Mouse (Mus musculus) embryo, embryonic 11.5 days (tissue): Measurements from ENCODE around the gene Smim8.
"Not testable (repeated sequence)": the region's sequence is repeated elsewhere in the genome, so short reads cannot be mapped to it uniquely, and the experiment has no call there.

Experiments used
- DNase-seq: peaks from one replicate; pipeline ENCODE4 v3.0.0-alpha.2; 2012; ENCODE audit warnings: low read depth, low spot score

Gene Smim8

DNA sequence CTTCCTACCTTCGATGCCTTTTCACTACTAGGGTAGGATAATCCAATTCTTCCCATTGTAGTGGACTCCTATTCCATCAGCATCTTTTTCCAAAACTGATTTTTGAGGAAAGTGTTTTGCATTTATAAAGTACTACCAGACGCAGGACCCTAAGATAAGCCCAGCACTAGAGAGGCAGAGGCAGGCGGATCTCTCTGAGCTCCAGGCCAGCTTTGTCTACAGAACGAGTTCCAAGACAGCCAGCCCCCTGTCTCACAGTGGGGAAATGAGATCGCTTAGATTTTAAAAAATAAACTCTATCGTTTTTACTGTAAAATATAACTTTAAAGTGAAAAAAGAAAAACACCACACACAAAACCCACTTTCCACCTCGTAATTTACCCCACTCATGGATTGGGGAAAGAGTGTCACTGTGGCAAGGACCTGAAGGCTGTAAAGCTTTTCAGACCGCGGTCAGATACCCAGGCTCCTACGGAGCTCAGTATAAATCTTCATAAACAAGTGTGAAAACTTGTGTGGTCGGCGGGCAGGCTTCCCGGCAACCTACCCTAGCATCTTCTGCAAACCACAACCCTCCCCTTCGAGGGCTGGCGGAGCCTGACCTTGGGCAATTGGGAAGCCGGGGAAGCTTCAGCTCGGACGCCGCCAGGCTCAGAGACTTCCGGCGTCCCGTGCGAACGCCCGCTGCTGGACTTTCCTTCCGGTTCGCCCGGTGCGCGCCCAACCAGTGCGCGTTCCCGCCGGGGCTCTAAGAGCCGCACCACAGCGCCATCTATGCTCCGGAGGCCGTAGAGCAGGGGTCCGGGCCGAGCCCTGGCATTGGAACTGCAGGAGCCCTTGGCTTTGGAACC lies at the start of gene Smim8:
Gene Smim8, minus strand, starts transcription at position 747 of the 851 bp plus-strand sequence.
- DNase-seq = peak; percentile 87

DNA sequence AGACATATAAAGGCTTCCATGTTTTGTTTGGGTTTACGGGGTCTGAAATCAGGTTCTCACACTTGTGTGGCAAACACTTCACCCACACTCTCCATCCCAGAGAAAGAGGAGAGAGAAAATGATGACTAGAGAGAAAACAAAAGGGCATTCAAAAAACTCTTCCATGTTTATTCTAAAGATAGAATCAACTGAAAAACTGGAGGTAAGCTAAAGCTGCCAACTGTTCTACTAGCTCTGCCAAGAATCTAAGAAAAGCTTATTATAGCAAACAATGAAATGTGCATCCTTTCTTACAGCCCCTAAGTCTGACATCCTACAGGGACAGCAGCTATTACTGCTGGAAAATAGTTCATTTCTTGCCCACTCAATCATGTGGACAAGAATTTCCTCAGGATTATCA lies 45.7 kb upstream of the Smim8 start:
- no peak for DNase-seq

DNA sequence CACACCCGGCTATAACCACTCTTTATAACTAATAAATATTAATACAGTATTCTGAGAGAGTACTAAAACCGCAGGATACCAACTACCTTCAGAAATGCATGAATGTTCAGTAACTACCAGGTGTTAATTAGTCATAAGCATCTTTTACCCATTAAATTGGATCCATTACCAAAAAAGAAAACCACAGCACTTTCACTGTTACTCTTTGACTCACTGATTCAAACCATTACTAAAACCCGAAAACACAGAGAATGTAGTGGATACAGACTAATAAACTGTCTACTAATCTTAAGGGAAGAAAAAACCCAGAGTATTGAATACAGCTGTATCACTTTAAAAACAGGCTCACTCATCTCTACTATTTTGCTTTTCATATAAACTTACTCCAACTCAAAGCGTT lies 41.7 kb upstream of the Smim8 start:
- DNase-seq = no peak

DNA sequence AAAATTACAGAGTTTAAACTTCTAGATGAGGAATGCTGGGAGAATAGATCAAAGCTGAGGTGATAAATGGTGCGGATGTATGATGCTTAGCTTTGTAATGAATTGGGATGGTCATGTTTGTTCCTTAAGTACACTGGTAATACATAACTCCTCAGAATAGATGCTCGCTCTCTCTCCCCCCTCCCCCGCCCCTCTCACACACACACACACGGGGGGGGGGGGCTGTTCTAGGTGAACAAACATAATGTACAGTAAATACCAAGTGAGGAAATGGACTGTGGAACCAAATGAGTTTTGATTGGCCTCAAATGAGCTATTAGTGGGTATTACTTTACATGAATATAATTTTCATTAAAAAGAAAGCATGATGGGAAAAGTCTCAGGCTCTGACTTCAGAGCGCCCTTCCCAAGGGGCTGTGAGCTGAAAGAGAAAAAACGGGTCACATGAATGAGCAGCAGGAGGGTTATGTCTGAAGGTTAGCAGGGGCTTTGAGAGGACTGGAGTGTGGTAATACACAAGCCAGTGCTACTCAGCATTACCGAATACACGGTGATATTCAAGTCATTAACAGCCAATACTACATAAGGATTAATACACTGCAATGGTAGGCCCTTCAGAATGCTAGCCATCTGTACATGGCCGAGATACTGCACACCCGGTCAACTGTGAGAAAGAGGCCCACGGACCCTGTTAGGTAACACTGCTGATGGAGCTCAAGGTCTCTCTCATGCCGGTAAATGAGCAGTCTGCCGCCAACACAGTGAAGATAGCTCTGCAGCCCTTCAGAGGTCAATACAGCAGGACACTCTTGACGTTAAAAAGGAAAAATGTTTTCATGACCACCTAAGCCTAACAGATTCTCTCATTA lies 23.2 kb upstream of the Smim8 start:
- no peak for DNase-seq

DNA sequence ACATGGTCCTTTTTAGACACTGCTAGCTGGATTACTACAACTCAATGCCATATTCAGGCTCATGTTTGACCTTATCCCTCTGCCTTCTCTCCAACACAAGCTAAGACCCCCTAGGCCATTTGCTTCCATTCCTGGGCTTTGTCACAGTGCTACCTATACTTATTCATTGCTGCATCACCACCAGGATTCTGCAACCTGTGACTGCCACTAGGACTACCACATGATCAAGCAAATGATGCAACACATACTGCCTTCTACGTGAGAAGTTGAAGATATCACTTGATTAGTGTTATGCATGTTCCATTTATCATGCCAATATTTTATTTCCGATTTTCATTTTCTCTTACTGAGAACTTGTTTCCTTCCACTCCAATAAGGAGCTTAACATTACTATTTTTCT lies 19.8 kb upstream of the Smim8 start:
- DNase-seq = no peak

DNA sequence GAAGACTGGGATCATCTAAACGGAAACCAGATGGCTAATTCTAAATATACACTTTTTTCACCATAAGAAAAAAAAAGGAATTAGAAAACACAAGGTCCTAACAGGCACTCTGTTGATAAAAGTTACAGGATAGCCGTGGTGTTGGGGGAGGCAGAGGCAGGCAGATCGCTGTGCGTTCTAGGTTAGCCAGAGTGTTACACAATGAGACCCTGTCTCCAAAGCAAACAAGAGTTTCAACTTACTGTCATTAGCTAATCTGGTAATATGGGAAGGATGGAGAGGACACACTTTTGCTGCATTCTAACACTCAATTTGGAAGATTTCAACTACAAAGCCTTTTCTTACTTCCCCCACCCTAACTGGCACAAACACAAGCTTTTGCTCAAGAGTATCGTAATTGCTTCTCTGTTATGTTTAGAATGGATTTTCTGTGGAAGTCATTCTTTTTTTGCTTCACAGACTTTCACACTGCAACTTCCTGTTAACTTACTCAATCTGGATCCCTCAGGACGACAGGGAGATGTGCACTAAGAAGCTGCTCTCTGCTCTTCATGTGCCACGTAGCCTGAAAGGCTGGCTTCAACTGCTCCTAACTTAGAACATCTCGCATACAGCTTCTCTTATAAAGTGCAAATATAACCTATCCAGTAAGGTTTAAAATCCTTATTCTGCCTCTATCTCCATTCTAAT lies 19.2 kb upstream of the Smim8 start:
- no peak for DNase-seq

DNA sequence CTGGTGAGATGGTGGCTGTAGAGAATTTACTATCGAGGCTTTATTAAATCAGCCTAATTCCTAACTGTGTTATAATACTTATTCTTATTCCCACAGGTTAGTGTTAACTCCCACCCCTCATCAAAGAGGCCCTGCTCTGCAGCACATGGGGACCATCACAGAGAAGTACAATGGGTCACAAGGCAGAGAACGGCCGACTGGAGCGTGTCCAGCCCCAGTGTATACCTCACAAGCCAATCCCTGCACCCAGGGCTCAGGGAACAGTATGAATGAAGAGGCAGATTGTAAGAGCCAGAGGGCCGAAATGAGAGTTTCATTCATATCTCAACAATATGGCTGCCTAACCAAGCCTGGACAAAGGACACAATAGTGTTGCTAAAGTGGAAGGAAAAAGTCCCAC lies 18.1 kb upstream of the Smim8 start:
- DNase-seq = no peak

DNA sequence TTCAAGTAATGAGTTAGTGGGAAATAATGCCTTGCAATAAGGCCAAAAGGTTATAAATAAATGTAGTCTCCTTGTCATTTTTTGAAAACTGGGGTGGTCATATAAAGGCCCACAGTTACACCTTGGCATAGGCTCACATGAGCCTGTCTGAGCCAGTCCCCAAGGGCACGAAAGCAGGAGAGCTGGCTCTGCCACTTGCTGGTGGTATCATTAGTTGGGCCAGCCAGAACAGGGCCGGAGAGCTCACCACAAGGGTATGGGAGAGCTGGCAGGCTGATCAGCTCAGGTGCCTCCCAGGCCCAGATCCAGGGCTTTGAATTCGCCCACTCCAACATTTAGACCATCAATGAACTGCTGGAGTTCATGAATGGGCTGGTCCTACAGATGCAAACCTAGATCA lies 8.3 kb upstream of the Smim8 start:
- no peak for DNase-seq

DNA sequence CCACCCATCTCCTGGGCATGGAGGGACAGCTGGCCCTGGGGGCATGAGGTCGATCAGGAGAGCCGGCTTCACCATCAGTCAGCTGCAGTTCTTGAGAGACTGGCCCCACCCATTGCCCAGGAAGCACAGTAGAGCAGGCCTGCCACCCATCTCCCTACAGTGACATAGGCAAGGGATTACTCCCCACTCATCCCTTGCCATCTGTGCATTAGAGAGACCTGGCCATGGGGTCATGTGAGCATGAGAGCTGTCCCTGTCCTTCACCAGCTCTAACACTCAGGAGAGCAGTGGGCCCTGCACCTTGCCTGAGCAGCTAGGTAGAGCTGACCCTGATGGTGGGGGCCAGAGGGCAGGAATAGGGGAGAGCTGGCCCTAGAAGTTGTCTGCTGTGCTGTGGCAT lies 7.4 kb upstream of the Smim8 start:
- DNase-seq = no peak

DNA sequence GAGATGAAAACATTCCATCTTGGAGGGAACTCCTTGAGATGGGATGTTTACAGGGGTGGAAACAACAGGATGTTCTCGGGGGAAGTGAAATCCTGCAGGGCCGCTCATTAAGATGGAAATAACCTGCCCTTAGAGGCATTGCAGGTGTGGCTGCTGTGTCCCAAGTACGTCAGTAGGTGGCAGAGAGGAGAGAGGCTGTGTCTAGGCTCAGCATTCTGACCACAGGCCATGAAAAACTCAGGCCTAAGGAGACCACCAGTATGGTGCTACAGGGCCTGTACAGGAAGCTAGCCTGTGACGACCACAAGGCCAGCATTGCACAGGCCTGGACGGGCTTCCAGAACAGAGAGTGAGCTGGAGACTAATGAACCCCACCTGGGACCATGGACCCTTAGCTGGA lies 6.6 kb upstream of the Smim8 start:
- DNase-seq = no peak

DNA sequence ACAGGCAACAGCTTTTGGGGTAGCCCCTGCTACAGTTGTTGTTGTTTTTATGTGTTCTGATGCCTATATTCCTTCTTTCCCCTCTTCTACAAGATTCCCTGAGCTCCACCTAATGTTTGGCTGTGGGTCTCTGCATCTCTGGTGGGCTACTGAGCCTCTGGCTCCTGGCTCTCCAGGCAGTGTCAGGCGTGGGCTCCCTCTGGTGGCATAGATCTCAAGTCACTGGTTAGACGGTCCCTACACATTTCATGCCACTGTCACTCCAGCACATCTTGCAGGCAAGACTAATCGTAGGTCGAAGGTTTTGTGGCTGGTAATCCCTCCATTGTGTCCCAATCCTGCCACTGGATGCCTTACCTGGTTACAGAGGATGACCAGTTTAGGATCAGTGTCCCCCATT lies 4.5 kb upstream of the Smim8 start:
- DNase-seq = no peak

DNA sequence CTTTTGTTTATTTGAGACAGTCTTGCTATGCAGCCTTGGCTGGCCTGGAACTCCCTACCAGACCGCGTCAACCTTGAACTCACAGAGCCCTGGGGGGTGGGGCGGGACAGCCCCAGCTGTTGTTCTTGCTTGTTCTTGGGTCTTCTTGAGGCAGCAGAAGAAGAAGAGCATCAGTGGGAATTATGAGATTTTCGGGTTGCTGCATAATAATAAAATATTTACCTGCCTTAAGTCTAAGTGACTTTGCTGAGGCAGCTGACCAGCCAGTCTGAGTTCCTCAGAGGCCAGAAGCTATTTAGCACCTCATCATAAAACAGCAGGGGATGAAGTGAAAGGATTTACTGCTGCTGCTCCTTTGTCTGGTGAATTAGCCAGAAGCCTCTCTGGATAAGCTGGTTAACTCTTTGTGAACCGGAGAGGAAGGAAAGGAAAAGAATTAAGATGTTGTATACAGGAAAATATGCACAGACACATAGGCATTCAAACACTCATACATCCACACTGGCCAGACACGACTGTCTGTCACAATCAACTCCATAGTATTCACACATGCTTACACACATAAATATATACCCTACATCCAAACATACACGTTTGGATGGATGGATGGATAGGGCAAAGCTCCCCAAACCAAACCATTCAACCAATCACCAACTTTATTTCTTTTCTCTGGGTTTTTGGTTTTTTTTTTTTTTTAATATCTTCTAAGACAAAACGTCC lies 6.4 kb downstream of the Smim8 start:
- peak; percentile 35 for DNase-seq

DNA sequence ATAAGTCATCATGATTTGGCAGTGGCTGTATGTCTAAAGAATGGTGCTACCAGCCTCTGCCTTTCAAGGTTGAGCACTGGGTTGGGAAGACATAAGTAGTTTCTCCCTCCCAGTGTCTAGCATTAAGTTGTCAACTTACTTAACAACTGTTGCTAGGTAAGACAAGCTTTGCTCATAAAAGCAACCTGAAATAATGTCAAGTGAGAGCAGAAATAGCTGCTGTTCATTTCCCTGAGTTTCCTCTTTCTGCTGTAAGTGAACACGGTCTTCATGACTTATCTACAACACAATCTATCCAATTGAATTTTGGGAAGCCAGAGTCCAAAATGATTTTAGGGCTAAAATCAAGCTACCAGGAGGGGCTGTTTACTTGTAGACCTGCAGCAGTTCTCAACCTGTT lies 22.1 kb downstream of the Smim8 start, which contains the start of gene Gm136:
Gene Gm136, minus strand, starts transcription at position 101 of the 400 bp plus-strand sequence.
- DNase-seq = no peak

DNA sequence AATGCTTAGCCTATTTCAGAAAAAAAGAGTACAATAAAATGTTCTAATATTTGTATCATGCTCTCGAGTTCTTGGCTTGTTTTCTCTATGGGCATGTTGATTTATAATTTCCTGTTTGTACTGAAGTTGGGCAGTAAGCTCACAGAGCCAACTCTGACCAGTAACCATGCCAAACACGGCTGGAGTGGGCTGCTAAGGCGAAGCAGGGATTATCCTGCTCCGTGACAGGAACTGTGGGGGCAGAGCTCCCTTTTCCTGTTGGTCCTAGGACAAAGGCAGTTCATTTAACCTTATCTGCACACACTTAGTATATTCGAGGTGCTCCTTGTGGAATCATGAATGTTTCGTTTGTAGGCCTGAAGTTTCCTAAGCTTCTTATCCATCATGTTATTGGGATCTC lies 29.0 kb downstream of the Smim8 start:
- no peak for DNase-seq

DNA sequence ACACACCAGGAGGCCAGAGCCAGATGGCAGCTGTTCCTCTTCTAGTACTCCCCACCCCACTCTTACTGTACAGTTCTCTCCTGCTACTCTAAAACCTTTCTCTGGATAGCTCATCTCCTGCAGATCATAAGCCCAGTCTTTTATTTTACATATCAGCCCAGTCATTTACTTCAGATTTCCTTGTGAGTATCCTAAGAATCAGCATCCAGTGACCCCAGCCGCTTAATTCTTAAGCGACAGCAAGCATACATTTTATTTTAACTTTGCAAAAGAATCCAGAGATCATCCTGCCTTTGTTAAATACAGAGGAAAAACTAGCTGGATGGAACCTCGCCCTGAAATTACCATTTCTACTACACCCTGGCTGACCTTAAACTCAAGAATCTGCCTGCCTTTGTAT lies 43.8 kb downstream of the Smim8 start:
- no peak for DNase-seq

DNA sequence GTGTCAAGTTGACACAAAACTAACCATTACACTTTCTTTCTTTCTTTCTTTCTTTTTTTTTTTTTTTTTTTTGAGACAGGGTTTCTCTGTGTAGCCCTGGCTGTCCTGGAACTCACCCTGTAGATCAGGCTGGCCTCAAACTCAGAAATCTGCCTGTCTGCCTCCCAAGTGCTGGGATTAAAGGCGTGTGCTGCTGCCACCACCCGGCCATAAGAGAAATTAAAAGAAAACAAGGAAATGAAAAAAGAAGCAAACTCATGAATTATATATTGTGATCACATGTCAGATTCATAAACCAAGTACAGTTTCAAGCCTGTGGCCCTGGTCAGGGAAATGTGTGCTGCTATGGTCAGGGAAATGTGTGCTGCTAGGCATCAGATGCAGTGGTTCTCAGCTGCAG lies 44.8 kb downstream of the Smim8 start:
- DNase-seq = not testable (repeated sequence)

DNA sequence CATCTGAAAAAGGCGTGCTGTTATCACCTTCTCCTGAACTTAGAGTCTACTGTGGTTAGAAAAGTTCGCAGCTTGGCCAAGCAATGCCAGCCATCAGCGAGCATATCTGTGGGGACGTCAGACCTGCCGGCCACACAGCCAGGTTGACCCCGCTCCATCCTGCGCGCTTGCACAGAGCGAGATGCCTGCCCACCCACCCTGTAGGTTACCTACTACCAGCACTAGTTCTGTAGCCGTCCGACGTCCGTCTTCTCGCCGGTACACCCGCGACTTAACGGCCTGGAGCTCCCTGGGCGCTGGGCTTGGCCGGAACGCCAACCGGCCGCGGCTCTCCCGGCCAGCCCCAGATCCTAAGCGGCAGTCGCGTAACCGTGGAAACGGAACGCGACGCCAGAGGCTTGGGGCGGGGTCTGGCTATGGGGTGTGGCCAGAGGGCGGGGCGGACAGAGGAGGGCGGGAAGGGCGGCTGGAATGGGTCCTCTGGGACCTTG lies 48.3 kb downstream of the Smim8 start, which contains the start of gene Cfap206:
Gene Cfap206, minus strand, starts transcription at position 356 of the 491 bp plus-strand sequence.
- DNase-seq = peak; percentile 64

DNA sequence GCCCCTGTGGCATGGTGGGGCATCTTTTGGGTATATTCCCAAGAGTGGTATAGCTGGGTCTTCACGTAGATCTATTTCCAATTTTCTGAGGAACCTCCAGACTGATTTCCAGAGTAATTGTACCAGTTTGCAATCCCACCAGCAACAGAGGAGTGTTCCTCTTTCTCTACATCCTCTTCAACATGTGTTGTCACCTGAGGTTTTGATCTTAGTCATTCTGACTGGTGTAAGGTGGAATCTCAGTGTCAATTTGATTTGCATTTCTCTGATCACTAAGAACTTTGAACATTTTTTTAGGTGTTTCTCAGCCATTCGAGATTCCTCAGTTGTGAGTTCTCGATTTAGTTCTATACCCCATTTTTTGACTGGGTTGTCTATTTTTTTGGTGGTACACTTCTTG lies 52.5 kb downstream of the Smim8 start:
- not testable (repeated sequence) for DNase-seq

DNA sequence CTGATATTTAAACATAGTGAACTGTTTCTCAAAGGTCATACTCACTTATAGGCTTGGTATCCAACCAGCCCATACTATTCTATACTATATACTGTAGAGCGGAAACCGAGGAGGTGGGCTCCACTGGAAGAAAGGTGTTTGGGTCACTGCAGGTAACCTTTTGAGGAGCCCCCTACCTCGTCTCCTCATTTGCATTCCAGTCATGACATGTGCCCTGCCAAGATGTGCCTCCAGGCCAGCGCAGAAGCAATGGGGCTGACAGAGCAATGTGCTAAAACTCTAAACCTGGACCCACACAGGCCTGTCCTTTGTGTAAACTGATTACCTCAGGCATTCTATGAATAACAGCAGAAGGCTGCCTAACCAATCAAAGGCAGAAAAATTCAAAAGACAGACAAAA lies 53.9 kb downstream of the Smim8 start:
- DNase-seq = no peak

DNA sequence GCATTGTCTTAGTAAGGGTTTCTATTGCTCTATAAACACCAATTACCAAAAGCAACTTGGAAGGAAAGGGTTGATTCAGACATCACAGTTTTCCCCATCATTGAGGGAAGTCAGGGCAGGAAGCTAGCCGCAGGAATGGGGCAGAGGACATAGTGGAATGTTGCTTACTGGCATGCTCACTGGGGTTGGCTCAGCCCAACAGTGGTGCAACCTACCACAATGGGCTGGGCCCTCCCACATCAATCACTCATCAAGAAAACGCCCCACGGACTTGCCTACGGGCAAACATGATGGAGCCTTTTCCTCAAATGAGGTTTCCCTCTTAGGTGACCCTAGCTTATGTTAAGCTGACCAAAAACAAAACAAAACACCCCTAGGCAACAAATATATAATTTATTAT lies 55.0 kb downstream of the Smim8 start:
- DNase-seq = no peak
